Mouse (Mus musculus): Measurements from ENCODE around the gene Nuak1. TPM values are rescaled to one million over a fixed set of nuclear protein-coding genes. Genes with fewer than 3 reads are reported as not detected.

Gene Nuak1
- polyA plus RNA-seq, 1 experiment = 84.1 TPM

DNA sequence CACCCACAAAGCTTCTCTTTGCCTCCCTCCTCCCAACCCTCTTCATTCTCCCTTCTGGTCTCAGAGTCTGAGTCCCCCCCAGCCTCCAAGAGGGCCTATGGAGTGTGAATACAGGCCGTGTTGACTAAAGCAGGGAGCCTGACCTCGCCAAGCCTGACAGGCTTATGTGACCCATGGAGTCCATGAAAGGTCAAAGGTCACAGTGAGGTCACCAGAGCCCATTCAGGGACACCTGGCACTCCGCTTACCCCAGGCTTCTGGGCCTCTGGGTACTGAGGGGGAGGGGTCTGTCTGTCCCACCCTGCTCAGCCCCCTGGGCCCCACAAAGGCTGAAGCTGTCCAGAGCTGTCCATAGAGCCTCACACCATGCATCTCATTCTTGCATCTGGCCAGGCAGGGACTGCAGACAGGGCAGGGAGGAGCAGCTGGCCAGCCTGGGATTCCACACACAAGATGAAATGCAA, 37.2 kb upstream of the Nuak1 start:
- Histone ChIP-seq H3K4me1 (ENCODE audit: control insufficient read depth, insufficient read depth, low read length) (no peaks in the 10 kb centered on the region), H3K4me3 (ENCODE audit: insufficient read depth, low read length) (no peak overlapping the region), H3K27ac (ENCODE audit: insufficient read depth, low read length) (no peak overlapping the region)
- TF ChIP-seq POLR2A (IDR thresholded peaks at IDR 0.05; ENCODE audit: low read depth, low read length) (no peak), CTCF (IDR thresholded peaks at IDR 0.05; ENCODE audit: borderline replicate concordance, insufficient read depth, low read length) (no peak)

DNA sequence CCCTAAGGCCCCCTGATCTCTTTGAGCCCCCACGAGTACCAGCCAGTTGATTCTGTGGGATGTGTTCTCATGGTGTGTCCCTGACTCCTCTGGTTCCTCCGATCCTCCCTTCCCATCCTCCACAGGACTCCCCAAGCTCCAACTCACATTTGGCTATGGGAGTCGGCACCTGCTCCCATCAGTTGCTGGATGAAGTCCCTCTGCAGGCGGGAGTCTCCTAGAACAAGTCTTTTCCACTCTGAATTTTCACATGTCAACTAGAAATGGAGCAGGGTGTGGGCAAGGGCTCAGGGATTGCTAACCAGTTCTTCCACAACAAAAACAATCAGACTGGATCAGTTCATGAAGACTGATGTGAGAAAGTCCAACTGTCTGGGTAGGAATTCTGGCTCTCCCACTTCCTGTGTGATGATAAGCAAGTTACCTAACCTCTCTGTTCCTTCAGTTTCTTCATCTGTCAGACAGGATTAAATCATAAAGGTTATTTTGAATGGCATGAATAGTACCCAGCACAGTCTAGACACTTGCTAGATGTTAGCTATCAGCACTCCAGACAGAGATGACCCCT, 36.7 kb upstream of the Nuak1 start:
- TF ChIP-seq POLR2A (IDR thresholded peaks at IDR 0.05; ENCODE audit: low read depth, low read length) (no peak), CTCF (IDR thresholded peaks at IDR 0.05; ENCODE audit: borderline replicate concordance, insufficient read depth, low read length) (no peak)
- Histone ChIP-seq H3K4me1 (ENCODE audit: control insufficient read depth, insufficient read depth, low read length) (no peaks in the 10 kb centered on the region), H3K27ac (ENCODE audit: insufficient read depth, low read length) (no peak overlapping the region)

DNA sequence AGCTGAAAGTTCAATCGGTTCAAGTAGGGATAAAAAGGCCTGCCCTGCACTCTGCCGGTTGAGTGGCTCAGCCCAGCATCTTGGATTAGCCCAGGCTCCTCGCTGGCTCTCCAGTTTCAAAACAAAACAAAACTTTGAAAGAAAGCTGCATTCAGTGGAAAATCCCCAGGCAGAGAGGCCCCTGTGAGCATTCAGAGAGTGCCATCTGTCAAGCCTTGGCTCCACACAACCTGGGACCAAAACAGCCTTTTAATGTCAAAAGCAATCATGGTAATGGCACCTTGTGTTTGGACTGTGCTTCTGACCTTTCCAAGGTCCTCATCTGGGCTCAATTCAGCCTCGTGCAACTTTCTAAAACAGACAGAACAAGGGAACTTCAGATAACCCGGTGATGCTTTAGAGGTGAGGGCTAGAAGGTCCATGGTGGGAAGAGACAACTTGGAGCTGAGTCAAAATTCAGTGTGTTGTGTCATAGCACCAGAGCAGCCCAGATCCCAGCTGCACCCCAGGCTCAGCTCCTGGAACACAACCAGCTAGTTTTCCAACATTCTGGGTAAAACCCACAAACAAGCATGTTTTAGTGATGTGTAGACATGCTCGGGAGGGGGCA, 27.3 kb upstream of the Nuak1 start:
- Histone ChIP-seq H3K4me3 (ENCODE audit: insufficient read depth, low read length) (no peak overlapping the region), H3K27ac (ENCODE audit: insufficient read depth, low read length) (no peak overlapping the region; the same call in 1 of the 2 replicates), H3K4me1 (ENCODE audit: control insufficient read depth, insufficient read depth, low read length) (peaks cover 3% of the 10 kb centered on the region)
- TF ChIP-seq CTCF (IDR thresholded peaks at IDR 0.05; ENCODE audit: borderline replicate concordance, insufficient read depth, low read length) = no peak
- no peak for TF ChIP-seq POLR2A (IDR thresholded peaks at IDR 0.05; ENCODE audit: low read depth, low read length)

More for the DNA sequence above, 36.7 kb upstream of the Nuak1 start:
- H3K4me3 ChIP-seq (ENCODE audit: insufficient read depth, low read length) = no peak overlapping the region

DNA sequence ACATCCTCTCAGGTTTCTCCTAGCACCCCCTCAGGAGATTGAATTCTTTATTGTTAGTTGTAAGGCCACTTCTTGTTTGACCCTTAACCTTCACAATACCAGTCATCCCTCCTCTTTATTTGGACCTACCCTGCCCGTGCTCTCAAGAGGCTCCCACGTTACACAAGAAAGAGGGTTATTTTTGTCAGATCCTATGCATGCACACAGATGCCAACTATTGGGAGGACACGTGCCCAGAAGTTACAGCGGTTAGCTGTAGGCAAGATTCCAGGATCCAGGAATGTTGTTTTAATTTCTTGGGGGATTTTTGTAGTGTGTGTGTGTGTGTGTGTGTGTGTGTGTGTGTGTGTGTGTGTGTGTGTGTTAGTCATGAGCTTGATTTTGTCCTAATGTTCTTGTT, 25.1 kb upstream of the Nuak1 start:
- Histone ChIP-seq H3K27ac (ENCODE audit: insufficient read depth, low read length) (no peak overlapping the region), H3K4me1 (ENCODE audit: control insufficient read depth, insufficient read depth, low read length) (peaks cover 3% of the 10 kb centered on the region), H3K4me3 (ENCODE audit: insufficient read depth, low read length) (no peak overlapping the region)
- TF ChIP-seq POLR2A (IDR thresholded peaks at IDR 0.05; ENCODE audit: low read depth, low read length) = no peak
- no peak for TF ChIP-seq CTCF (IDR thresholded peaks at IDR 0.05; ENCODE audit: borderline replicate concordance, insufficient read depth, low read length)

DNA sequence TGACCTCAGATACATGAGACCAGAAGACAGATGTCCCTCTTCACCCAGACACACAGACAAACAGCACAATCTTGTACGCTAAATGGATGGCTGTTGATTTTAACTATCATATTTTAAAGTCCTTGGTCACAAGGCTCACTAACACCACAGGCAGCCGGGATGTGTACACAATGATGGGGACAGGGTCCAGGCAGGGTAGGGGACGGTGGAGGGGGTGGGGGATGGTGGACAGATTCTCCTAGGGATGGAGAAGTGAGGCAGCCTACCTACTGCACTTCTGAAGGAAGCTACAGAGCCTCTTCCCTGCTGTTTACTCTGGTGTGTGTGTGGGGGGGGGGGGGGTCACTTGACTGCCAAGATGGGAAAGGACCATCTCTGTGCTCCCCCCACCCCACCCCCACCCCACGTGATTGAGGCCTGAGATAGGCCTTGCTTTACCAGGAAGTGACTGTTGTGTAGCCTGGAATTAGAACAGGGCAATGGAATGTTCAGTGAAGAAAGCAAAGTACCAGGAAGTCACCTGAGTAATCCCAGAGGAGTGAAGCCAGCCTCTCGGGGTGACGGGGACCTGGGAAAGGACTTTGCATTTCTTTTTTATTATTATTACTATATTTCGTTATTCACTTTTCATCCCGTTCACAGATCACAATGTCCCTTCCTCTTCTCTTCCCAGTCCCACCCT, 20.2 kb upstream of the Nuak1 start:
- Histone ChIP-seq H3K4me3 (ENCODE audit: insufficient read depth, low read length) (no peak overlapping the region), H3K4me1 (ENCODE audit: control insufficient read depth, insufficient read depth, low read length) (peaks cover 3% of the 10 kb centered on the region), H3K27ac (ENCODE audit: insufficient read depth, low read length) (no peak overlapping the region)
- TF ChIP-seq POLR2A (IDR thresholded peaks at IDR 0.05; ENCODE audit: low read depth, low read length) (no peak), CTCF (IDR thresholded peaks at IDR 0.05; ENCODE audit: borderline replicate concordance, insufficient read depth, low read length) (no peak)

DNA sequence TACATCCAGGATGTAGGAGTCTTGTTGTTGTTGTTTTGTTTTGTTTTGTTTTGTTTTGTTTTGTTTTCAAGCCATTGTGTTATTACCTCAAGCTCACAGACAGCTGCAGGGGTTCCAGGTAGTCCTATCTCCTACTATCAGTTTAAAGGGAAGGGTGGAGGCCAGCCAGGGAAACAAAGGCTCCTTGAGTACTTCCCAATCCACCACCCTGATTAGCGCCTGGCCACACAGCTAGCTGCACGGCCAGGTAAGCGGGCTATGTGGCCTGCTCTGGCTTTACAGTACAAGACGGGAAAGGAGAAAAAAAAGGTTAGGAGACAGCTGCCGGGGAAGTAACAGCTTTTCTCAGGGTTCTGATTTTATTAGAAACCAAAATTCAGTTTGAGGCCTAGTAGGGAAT, 17.7 kb upstream of the Nuak1 start:
- Histone ChIP-seq H3K4me1 (ENCODE audit: control insufficient read depth, insufficient read depth, low read length) (no peaks in the 10 kb centered on the region), H3K27ac (ENCODE audit: insufficient read depth, low read length) (no peak overlapping the region), H3K4me3 (ENCODE audit: insufficient read depth, low read length) (no peak overlapping the region)
- TF ChIP-seq CTCF (IDR thresholded peaks at IDR 0.05; ENCODE audit: borderline replicate concordance, insufficient read depth, low read length) = no peak
- TF ChIP-seq POLR2A (IDR thresholded peaks at IDR 0.05; ENCODE audit: low read depth, low read length) = no peak

DNA sequence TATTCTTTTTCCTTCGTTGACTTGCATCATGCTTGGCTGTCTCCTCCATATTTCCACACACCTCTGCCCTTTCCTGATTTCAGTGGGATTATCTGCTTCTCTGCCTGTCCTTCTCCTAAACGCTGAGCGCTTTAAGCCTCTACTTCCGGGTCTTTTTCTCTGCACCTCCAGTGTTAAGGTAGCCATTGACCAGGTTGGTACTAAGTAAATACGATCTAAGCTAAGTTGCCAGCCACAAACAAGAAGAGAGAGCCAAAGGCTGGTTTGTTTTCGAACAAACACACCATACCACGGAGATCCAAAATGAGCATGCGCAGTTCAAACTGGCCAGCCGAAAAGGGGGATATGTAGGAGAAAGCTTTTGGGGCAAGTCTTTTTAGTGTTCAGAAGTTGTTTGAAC, 17.1 kb upstream of the Nuak1 start:
- TF ChIP-seq POLR2A (IDR thresholded peaks at IDR 0.05; ENCODE audit: low read depth, low read length) (no peak), CTCF (IDR thresholded peaks at IDR 0.05; ENCODE audit: borderline replicate concordance, insufficient read depth, low read length) (no peak)

DNA sequence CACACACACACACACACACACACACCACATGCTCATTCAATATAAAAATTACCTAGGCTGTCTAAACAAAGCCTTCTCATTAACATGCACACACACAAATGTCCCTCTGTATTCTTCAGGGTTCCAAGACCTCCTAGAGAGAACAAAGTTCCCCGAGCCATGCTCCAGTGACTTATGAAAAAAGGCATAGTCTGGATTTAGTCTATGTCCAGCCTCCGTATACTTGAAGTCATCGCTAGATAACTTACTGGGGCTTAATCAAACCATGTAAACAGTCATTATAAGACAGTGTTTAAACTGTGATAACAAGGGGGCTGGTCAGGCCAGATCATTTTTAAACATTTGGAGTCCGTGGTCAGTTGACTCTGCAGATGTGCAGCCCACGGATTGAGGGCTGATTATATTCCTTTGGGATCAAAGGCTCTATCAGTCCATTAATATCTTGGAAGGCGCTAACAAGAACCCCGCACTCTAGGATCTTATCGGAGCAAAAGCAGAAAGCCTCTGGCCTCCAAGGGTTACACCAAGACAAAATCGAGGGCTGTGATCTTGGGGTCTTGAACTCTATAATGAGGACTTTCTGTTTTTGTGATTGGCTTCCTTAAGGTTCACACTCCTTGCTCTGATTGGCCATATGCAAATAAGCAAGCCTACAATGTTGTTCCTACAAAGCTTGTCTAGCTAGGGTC, 16.4 kb upstream of the Nuak1 start:
- no peaks in the 10 kb centered on the region for H3K4me1 ChIP-seq (ENCODE audit: control insufficient read depth, insufficient read depth, low read length)
- no peak overlapping the region for H3K4me3 ChIP-seq (ENCODE audit: insufficient read depth, low read length)
- H3K27ac ChIP-seq (ENCODE audit: insufficient read depth, low read length) = no peak overlapping the region
- TF ChIP-seq POLR2A (IDR thresholded peaks at IDR 0.05; ENCODE audit: low read depth, low read length) (no peak), CTCF (IDR thresholded peaks at IDR 0.05; ENCODE audit: borderline replicate concordance, insufficient read depth, low read length) (no peak)

More for the DNA sequence above, 17.1 kb upstream of the Nuak1 start:
- Histone ChIP-seq H3K27ac (ENCODE audit: insufficient read depth, low read length) (no peak overlapping the region), H3K4me1 (ENCODE audit: control insufficient read depth, insufficient read depth, low read length) (no peaks in the 10 kb centered on the region), H3K4me3 (ENCODE audit: insufficient read depth, low read length) (no peak overlapping the region)

DNA sequence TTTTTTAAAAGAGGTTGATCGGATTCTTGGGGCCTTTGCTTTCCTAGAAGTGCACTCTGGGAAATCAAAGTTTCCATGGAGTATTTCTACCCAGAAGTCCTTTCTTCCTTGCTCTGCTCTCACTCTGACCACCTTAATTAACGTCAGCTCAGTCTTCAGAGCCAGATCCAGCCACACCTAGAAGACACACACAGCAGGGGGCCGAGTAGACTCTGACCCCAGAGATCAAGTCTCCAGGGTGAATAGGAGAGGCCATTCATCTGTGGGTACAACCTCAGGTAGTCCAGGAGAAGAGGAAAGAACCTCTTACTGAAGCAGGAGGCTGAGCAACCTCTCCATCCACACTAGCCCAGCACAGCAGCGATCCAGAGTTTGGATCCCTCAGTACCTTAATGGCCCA, 11.5 kb upstream of the Nuak1 start:
- Histone ChIP-seq H3K27ac (ENCODE audit: insufficient read depth, low read length) (no peak overlapping the region), H3K4me3 (ENCODE audit: insufficient read depth, low read length) (no peak overlapping the region), H3K4me1 (ENCODE audit: control insufficient read depth, insufficient read depth, low read length) (no peaks in the 10 kb centered on the region)
- TF ChIP-seq POLR2A (IDR thresholded peaks at IDR 0.05; ENCODE audit: low read depth, low read length) = no peak
- no peak for TF ChIP-seq CTCF (IDR thresholded peaks at IDR 0.05; ENCODE audit: borderline replicate concordance, insufficient read depth, low read length)

Data from embryonic fibroblast, embryonic 13.5 days (primary cell).